Mouse (Mus musculus): ENCODE results near the gene Ldlr.
"Not testable (repeated sequence)": the region's sequence is repeated elsewhere in the genome, so short reads cannot be mapped to it uniquely, and the experiment has no call there.

The Ldlr gene

DNA sequence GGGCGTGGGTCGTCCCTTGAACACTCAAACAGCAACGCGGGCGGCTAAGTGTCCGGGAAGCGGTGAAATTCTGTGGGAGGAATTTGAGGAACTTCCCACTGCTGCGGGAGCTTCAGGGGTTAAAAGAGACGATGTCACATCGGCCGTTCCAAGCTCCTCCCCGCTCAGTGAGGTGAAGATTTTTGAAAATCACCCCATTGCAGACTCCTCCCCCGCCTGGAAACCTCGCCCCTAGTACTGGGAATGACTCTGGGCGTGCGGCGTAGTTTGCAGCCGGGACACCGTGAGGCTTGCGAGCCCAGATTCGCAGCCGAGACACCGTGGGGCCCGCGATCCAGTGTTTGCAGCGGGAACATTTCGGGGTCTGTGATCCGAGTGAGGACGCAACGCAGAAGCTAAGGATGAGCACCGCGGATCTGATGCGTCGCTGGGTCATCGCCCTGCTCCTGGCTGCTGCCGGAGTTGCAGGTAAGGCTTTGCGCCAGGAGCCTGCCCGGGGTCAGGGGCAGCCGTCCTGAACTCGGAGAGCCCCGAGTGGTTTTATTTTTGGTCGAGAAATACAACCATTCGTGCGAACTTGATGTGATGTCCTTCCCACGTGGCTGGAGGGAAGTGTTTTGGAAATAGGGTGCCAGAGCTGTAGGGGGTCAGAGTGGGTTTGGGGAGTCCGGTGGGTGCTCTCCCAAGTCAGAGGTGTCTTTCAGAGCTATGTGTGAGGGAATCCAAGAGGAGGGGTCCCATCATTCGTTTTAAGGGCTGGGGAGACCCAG is at the start of gene Ldlr:
Gene Ldlr (plus strand): TSS at position 107 of the 770 bp plus-strand sequence.
- peak; percentile 96 for DNase-seq (ENCODE audit: low read depth)

DNA sequence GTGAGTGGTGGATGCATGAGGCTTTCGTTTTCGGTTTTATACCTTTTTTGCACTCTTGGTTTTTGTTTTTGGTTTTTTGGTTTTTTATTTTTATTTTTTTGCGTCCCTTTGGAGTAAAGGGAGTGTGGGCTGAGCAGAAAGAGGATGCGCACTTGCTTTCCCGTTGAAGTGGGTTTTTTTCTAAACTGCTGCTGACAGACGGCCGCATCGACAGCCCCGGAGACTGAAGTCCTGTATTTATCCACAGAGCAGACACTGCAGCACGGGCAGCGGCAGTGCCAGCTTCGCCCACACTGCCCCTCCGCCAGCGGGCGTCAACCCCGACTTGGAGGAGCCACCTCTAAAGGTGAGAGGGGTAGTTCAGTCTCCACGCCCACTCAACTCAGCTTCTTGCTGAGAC is 45.6 kb upstream of the Ldlr start:
- DNase-seq (ENCODE audit: low read depth) = no peak

DNA sequence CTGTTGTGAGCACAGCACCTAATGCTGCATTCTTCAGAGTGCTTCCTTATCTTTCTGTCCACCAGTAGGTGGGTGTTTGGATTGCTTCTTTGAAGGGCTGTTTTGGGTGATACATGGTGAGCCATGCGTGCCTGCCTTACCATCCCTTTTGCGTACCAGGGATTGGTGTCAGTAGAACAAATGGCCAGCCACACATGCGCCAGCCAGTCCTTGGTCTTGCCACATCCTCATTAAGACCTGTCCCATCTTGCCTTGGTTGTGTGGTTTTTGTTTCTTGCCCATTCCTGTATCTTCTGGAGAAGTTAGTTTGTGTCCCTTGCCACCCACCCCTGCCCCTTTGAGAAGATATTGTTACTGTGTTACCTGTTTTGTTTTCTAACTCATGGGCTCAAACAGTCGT is 42.8 kb upstream of the Ldlr start:
- no peak for DNase-seq (ENCODE audit: low read depth)

DNA sequence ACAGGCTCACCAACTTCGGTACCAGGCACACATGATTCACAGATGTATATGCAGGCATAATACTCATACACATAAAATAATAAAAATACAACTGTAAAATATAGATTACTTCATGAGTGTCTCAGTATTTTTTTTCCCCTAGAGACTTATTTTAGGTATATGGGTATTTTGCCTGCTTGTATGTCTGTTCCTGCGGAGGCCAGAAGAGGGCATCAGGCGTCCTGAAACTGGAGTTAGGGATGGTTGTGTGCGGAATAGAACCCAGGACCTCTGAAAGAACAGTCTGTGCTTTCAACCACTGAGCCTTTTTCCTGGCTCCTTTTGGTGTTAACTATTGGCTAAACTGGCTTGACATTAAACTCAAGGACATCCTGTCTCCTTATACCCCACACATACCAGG is 40.5 kb upstream of the Ldlr start:
- peak; percentile 38 for DNase-seq (ENCODE audit: low read depth)

DNA sequence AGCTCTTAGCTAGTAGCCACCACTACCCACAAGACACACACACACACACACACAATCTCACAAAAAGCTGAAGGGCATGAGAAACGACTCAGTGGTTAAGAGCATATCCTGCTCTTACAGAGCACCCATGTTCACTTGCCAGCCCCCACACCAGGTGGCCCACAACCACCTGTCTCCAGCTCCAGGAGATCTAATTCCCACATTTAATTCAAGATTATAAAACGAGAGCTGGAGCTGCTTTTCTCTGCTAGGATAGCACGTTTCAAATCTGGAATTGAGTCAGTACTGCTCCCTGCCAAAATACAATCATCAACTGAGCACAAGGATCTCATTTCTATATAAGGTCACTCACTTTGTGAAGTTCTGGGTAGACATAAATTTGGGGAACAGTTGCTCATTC is 39.4 kb upstream of the Ldlr start:
- peak; percentile 43 for DNase-seq (ENCODE audit: low read depth)

DNA sequence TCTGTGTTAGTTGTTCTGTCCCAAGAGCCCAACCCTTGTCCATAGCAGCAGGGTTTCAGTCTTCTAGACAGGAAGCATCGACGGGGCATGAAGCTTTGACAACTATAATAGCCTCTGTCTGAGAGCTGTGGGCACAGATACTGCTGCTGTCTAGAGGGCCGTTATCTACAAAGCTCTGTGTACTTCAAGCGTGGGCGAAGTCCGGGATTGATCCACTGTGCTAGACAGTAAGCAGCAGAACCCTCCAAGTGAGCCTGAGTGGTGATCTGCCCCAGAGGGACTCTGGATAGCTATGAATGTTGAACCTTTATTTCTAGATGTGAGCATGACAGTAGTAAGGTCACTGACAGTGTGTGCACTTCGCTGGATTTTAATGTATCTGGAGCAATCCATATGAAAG is 34.7 kb upstream of the Ldlr start:
- no peak for DNase-seq (ENCODE audit: low read depth)

DNA sequence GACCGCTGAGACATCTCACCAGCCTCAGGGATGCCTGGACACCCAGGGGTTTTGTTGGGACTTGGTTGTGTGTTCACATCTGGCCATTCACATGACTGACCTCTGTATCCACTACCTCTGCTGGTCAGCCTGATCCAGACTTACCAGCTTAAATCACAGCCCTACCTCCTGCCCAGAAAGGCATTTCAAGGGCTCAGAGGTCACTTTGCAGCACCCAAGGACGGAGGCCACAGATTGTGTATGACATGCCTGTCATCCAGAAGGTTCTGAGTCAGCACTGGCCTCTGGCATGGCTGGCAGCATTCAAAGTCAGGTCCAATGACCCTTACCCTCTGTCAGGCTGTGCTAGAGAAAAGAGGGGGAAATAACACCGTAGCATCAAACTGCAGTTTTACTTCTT is 33.3 kb upstream of the Ldlr start:
- DNase-seq (ENCODE audit: low read depth) = no peak

DNA sequence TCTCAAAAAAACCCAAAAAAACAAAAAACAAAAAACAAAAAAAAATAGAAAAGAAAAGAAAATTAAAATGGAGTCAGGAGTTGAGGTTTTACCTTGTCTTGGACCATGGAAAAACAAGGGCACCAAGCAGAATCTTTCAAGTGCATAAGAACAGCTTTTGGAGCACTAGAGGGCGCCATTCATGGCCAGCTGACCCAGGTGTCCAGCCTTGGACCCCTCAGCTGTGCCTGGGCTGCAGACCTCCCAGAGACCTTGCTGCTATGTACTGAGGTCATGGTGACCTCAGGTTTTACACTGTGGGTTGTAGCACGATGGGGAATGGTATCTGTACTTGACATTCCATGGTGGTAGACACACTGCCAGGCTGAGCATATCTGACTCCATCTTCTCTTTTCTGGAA is 31.4 kb upstream of the Ldlr start:
- DNase-seq (ENCODE audit: low read depth) = peak; percentile 49

DNA sequence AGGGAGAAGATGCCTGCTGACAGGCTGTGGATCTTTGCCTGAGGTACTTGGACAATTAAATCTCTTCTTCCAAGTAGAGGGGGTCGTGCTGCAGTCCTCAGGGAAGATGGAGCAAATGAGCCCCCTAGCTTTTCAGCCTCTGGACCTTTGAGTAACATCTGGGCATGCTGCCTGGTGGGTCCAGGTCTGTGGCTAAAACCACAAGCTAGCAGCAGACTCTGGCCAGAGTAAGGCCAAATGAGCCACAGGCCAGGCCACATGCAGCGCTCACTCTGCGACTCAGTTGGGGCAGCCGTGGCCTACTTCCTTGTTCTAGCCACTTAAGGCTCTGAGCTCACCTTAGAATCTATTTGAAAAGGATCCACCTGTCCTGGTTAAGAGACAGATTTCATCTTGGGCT is 30.8 kb upstream of the Ldlr start:
- peak; percentile 45 for DNase-seq (ENCODE audit: low read depth)

DNA sequence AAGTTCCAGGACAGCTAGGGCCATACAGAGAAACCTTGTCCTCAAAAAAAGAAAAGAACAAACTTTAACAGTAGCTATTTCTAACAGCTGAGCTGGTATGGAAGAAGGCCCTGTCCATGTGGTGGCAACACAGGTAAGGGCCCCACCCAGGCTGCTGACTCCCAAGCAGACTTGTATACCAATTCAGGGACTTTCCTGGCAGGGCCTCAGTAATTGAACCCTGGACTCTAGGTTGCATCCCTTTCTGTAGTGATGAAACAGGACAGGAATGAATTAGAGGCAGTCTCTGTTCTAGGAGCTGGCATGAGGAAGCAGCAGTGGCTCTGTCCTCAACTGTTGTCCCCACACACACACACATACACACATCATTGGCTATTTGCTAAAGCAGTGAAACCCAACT is 29.2 kb upstream of the Ldlr start:
- no peak for DNase-seq (ENCODE audit: low read depth)

DNA sequence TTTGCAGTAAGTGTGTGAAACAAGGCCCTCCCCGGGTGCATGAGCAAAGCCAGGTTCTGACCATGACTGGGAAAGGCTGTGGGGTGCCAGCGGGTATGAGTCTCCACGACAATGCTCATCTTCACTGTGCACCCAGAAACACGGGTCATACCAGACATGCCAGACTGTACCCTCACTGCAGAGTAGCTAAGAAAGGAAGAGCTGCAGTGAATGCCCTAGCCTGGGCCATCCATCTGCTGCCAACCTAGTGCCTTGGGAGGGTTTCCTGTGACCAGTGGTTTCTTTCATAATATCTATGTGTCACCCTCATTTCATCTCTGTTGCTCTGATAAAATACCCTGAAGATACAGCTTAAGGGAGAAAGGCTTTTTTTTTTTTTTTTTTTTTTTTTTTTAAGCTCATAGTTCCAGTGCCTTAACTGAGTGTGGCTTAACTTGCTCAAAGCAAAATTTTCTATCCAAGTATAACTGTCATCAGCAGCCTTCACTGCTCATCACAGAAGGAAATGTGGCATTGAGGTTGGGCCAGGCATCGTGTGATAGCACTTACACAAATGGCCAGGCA is 28.0 kb upstream of the Ldlr start:
- no peak for DNase-seq (ENCODE audit: low read depth)

DNA sequence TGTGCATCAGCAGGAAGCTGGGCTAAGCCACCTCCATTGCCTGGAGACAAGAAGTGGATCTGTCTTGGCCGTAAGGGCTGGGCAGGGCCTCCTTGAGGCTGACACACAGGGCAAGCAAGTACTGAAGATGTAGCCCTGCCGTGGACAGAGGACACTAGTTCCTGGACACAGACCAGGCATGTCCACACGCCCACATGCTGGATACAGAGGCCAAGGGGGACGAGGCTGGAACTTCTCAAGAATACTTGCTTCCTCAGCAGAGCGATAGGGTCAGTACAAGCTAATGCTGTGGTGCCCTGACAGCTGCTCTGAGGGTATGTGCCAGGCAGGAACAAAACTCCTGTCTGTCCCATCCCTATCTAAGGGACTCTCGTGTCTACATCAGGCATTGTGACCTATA is 26.2 kb upstream of the Ldlr start:
- DNase-seq (ENCODE audit: low read depth) = no peak

DNA sequence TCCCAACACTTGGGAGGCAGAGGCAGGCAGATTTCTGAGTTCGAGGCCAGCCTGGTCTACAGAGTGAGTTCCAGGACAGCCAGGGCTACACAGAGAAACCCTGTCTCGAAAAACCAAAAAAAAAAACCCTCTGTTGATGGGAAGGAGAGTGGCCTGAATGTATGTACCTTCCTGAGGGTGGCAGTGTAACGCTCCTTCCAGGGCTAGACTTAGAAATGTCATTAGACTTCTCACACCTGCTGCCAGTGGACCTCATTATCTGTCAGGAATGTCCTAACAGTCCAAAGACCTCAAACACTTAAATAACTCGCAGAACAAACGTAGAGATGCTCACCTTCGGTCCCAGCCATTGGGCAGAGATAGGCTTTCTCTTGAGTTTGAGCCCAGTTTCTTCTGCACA is 24.0 kb upstream of the Ldlr start:
- DNase-seq (ENCODE audit: low read depth) = not testable (repeated sequence)

DNA sequence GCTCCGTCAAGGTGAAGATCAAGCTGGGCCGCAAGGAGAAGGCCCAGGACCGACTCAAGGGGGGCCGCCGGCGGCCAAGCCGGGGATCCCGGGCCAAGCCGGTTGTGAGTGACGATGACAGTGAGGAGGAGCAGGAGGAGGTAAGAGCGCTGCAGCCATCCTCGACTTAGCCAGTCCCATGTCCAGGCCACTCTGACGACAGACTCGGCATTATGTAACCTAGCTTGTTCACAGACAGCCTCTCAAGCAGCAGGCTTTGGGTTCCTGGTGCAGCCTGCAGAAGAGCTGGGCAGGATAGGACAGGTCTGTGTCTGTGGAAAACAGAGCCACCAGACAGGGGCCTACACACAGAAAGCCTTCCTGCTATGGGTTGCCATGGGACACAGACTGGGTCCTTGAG is 22.2 kb upstream of the Ldlr start:
- no peak for DNase-seq (ENCODE audit: low read depth)

DNA sequence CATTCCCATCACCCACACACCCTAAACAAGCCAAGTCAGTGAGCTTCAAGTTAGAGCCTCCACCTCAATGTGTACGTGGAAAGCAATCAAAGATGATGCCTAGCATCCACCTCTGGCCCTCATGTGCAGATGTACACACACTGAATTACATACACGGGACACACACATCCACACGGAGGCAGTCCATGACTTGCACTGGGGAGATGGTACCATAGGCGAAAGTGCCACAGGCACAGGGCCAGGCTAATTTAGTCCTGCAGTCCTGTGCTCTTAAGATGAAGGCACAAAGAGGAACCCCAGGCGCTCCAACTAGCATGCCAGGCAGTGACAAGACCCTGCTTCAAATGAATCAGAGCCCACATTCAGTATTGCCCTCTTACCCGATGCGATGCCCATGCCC is 19.8 kb upstream of the Ldlr start:
- DNase-seq (ENCODE audit: low read depth) = no peak

DNA sequence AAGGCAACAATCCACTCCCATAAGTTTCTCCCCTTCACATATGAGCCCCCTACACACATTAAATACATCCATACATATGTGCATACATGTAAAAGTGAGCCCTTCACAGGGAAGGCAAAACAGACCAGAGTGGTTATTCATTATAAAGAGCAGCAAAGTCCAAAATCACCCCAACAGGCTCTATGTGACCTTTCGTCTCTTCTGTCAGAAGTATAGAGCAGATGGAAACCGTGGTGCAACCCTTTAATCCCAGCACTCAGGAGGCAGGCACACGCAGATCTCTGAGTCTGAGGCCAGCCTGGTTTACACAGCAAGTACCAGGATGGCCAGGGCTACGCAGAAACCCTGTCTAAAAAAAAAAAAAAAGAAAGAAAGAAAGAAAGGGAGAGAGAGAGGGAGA is 17.2 kb upstream of the Ldlr start:
- no peak for DNase-seq (ENCODE audit: low read depth)

DNA sequence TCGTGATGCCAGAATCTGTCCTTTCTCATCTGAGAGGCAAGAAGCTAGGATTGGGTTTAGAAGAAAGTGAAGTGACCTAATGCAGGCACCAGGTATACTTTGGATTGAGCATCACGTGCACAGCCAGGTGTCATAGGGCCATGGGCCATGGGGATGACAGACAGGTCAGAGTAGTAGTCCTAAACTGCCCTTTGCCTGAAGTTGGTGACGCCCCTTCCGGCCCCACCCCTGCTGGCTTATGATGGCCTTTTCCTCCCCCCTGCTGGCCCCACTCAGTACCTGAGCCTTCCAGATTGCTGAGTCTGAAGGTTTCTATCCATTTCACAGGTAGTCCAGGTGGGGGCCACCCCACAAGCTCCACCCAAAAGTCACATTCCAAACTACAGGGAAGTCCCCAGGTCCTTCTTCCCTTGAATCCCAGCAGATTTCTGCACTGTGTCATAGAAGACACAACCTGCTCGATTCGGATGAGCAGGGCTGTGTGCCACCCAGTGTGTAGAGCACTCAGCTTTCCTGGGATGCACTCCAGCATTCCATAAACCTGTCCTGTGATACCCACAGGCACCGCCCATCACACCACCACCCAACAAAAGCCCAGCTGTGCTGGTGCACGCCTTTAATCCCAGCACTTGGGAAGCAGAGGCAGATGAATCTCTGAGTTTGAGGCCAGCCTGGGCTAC is 16.6 kb upstream of the Ldlr start:
- DNase-seq (ENCODE audit: low read depth) = no peak

DNA sequence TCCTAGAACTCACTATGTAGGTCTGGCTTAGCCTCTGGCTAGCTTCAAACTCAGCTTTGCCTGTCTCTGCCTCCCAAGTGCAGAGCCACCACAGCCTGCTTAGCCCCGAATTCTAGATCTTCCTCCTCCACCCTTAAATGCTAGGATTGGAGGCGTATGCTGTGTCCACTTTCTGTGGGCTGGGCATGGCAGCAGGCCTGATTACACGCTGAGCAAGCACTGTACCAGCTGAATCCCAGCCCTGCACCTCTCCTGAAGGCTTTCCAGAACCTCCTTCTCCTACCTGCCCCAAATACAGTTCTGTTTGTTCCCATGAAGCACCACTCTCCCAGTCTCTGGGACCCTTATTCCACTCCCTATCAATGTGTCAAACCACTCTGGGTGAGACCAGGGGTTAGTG is 13.9 kb upstream of the Ldlr start:
- DNase-seq (ENCODE audit: low read depth) = no peak

DNA sequence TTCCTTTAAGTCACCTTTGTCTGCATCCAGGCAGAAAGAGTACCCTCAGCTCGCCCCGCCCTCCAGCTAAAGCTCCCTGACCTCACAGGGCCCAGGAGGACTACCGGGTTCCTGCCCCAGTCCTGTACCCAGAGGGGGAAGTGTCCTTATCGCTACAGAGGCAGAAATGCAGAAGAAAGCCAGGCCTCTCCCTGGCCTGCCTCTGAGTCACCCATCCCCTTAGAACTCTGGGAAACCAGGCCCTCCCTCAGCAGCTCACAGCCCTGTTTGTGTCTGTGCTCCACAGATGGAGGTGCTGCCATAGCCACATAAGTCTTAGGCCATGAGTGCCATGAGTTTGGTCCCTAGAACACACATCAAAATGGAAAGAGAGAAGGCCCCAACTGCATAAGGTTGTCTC is 8.0 kb upstream of the Ldlr start:
- peak; percentile 66 for DNase-seq (ENCODE audit: low read depth)

DNA sequence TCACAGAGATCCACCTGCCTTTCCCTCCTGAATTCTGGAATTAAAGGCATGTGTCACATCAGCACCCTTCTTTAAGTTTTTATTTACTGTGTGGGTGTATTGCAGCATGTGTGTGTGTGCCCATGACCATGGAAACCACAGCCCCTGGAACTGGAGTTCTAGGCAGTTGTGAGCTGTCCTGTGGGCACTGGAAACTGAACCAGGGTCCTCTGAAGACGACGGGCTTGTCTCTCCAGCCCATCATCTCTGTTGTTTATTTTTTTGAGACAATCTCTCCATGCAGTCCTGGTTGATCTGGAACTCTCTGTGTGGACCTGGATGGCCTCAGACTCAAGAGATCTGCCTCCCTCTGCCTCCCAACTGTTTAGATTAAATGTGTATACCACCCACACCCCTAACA is 6.3 kb upstream of the Ldlr start:
- no peak for DNase-seq (ENCODE audit: low read depth)

DNA sequence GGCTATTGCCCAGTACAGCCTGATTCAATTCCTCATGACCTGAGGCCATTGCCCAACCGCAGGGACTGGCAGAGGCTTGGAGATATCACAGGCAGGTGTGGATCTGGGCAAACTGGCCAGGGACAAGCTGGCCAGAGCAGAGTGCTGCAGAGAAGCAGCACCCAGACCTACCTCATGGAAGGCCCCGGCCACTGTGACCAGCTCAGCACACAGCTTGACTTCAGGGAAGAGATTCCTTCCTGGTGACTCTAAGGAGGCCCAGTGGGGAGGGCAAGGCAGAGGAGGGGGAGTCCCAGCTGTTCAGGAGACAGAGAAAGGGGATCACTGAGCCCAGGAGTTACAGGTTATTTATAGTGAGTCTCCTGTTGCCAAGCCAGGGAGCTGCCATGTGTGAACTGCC is 2.2 kb upstream of the Ldlr start:
- peak; percentile 48 for DNase-seq (ENCODE audit: low read depth)

DNA sequence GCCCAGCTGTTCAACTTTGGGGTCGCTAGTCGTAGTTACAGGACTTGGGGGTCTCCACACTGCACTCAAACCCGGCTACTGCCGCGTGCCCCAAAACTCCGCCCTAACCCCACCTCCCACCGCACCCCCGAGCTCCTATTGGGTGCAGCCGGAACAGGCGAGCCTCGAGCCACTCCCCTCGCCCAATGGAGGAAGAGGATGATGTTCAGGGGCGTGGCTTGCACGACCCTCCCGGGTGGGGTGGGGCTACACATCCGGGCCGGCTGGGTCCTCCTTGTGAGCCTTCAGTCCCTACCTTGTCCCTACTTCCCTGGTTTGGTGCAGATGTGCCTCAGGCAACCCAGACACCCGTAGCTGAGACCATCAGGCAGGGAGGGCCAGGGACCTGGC is 859 bp downstream of the Ldlr start:
- DNase-seq (ENCODE audit: low read depth) = peak; percentile 94

DNA sequence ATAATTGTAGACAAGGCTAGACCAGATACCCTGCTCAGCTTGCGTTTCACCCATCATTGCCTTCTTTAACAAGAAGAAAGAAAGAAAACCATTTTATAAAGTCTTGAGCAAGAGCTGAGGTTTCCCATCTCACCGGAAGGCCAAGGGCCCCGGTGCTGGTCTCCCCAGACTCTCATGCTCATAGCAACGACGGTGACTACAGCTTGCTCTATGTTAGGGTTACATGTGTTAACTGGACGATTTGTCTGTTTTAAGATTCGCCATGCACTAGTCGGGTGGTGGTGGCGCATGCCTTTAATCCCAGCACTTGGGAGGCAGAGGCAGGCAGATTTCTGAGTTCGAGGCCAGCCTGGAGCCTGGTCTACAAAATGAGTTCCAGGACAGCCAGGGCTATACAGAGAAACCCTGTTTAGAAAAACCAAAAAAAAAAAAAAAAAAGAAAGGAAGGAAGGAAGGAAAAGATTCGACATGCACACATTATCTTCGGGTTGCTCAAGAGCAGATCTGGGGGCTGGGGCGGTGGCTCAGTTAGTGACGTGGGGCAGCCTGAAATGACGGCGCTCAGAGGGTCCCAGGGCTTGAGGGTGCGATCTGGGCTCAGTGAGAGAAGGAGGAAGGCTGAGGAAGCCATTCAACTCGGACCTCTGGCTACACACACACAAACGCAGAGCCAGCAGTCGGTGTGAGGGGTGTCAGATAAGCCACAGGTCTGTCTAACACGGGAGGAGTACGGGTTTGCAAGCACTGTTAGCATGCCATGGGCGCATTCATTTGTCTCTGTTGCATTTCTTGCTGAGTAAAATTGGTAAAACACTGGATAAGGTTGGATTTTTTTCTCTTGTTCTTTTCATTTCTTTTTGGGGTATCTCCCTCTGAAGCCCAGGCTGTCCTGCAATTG is 2.2 kb downstream of the Ldlr start:
- DNase-seq (ENCODE audit: low read depth) = no peak
